Comparison of ENCODE assay signal across 19 mouse cellular contexts in the genomic region with DNA sequence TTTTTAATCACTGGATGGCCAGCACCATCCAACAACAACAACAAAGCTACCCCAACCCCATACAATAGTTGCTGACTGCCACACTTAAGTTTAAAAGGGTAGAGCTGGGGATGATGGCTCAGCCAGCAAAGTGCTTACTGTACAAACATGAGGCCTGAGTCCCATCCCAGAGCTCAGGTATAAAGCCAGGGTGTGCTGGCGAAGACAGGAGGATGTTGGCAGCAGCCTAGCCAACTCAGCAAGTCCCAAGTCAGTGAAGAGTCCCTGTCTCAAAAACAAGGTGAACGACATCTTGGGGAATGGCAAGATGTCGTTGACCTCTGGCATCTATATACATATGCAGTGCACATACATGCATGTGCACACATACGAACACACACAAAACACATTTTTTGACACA. TPM values are rescaled to one million over a fixed set of nuclear protein-coding genes. Genes with fewer than 3 reads are reported as not detected.
"Had no signal": no experiment of that assay in that cellular context is flagged by ENCODE, and none has a peak within 500 bp of the region (broad histone marks: within the 10 kb centered on the region; RNA-seq: fewer than 3 reads in every experiment).

No protein-coding gene starts in this region.

- H3K36me3 ChIP-seq: liver, embryonic 12.5 days; liver, embryonic 15.5 days; lung, embryonic 15.5 days had no signal

- H3K4me3 ChIP-seq: left cerebral cortex, adult 2 months; liver, embryonic 12.5 days; liver, embryonic 15.5 days; lung, embryonic 15.5 days had no signal

- DNase-seq: kidney, adult 18-20 months; kidney, postnatal 25 days; layer of hippocampus, postnatal 36 days; lung, adult 18-20 months; lung, postnatal 10 days; lung, postnatal 36 days; midbrain, embryonic 14.5 days; right cerebral cortex, postnatal 4 days; thymus, adult 2 months; thymus, postnatal 14 days; thymus, postnatal 4 days had no signal

- H3K27ac ChIP-seq: left cerebral cortex, adult 2 months; liver, embryonic 12.5 days; liver, embryonic 15.5 days; lung, embryonic 15.5 days; stomach, postnatal 0 days had no signal

- H3K27me3 ChIP-seq: liver, embryonic 15.5 days; lung, embryonic 15.5 days had no signal

- ATAC-seq: intestine, embryonic 16.5 days; liver, embryonic 12.5 days had no signal

- H3K9me3 ChIP-seq: liver, embryonic 15.5 days; lung, embryonic 15.5 days had no signal

- H3K4me2 ChIP-seq: liver, embryonic 12.5 days; liver, embryonic 15.5 days; lung, embryonic 15.5 days; midbrain, embryonic 11.5 days had no signal

- H3K9ac ChIP-seq: liver, embryonic 12.5 days; liver, embryonic 15.5 days; lung, embryonic 15.5 days had no signal

RNA-seq across cellular contexts. Expression of a gene that starts 15.9 kb away (rescaled TPM):
- polyA plus RNA-seq: neural tube, embryonic 14.5 days had no signal
